Mouse (Mus musculus): ENCODE measurements around the gene Tas1r1.
A peak's percentile ranks its signal among the peaks of the same experiment; 100 is the strongest.

DNA sequence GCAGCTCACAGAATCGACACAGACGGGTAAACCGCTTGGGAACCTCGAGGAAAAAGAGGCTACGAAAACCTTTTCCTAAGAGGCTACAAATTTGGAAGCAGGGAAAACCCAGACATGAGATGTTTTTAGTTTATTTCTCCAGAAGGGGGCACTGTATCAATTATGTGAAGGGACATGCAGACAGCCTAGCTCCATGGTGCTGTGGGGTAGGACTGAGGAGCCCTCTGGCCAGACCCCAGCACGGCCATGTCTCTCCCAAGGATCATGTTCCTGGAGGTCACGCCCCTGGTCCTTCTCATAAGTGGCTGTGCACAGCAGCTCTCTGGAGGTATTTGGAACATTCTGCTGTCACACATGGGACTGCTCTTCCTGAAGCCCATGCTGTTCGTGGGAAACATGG lies 57.7 kb downstream of the Tas1r1 start:
- TF ChIP-seq CTCF (IDR thresholded peaks at IDR 0.05; ENCODE audit: extremely low read depth, insufficient read length, insufficient replicate concordance, low read depth, low read length) (peak; percentile 40; the same call in 1 of the 2 replicates), POLR2A (IDR thresholded peaks at IDR 0.05; ENCODE audit: low read depth, low read length) (no peak)

Data from small intestine, adult 2 months (tissue).